Mouse (Mus musculus) CH12.LX (cell line): Measurements from ENCODE around the gene Slc6a12. TPM values are rescaled to one million over a fixed set of nuclear protein-coding genes. Genes with fewer than 3 reads are reported as not detected.

Source experiments
- DNase-seq: peaks from one replicate; pipeline ENCODE4 v3.0.0-alpha.2; 2013; ENCODE audit errors: extremely low read depth
- H3K27ac ChIP-seq: 2 replicates; pipeline ENCODE4 v1.5.1; 2012; ENCODE audit warnings: low read depth, mild to moderate bottlenecking, control low read depth, moderate library complexity; ENCODE audit not compliant: insufficient read depth
- H3K27me3 ChIP-seq: replicated peaks from 2 replicates; pipeline ENCODE3; 2012; ENCODE audit warnings: inconsistent platforms
- H3K36me3 ChIP-seq, 2 experiments: replicated peaks in 1 of 2; 2 replicates each; pipeline versions ENCODE3 to v1.6.1; 2012; ENCODE audit warnings: inconsistent platforms in 1 of 2, low read length in 1 of 2, mild to moderate bottlenecking in 1 of 2, mixed read lengths in 1 of 2, moderate library complexity in 1 of 2; ENCODE audit not compliant: control insufficient read depth in 1 of 2, insufficient read depth in 1 of 2
- H3K4me1 ChIP-seq, 2 experiments: 2 replicates each; pipeline ENCODE4 v1.6.1; 2012; ENCODE audit warnings: inconsistent platforms in 1 of 2, moderate library complexity in 1 of 2; ENCODE audit not compliant: insufficient read depth in 2 of 2, control insufficient read depth in 1 of 2
- H3K4me2 ChIP-seq: 2 replicates; pipeline ENCODE4 v1.6.1; 2012; ENCODE audit warnings: low read depth, mild to moderate bottlenecking, control low read depth; ENCODE audit not compliant: poor library complexity, insufficient read depth, severe bottlenecking
- H3K4me3 ChIP-seq, 3 experiments: fragments of 150-350 bp in 1 of 3; sonication (generic) in 1 of 3; replicated peaks in 1 of 3; 2 replicates each; pipeline versions ENCODE3 to v1.5.1; 2011 to 2012; ENCODE audit warnings: low read depth in 2 of 3, low read length in 2 of 3, mild to moderate bottlenecking in 2 of 3, moderate library complexity in 2 of 3, control low read depth in 1 of 3, improper control_type of control experiment in 1 of 3, inconsistent platforms in 1 of 3, mixed read lengths in 1 of 3; ENCODE audit not compliant: poor library complexity in 1 of 3
- H3K79me2 ChIP-seq: replicated peaks from 2 replicates; pipeline ENCODE4 v1.6.1; 2012; ENCODE audit warnings: mild to moderate bottlenecking, moderate library complexity; ENCODE audit not compliant: control insufficient read depth, poor library complexity, insufficient read depth, severe bottlenecking; ENCODE audit errors: extremely low read depth
- H3K9ac ChIP-seq: 2 replicates; pipeline ENCODE4 v1.6.1; 2012; ENCODE audit warnings: low read depth, mild to moderate bottlenecking, control low read depth, moderate library complexity; ENCODE audit not compliant: insufficient read depth
- H3K9me3 ChIP-seq: replicated peaks from 2 replicates; pipeline ENCODE3; 2012; ENCODE audit warnings: low read length, inconsistent platforms, mixed read lengths
- CHD1 ChIP-seq: IDR thresholded peaks from 2 replicates; pipeline ENCODE4 v1.6.1; 2012; ENCODE audit warnings: low read depth, low read length, improper control_type of control experiment, inconsistent platforms
- CTCF ChIP-seq, 2 experiments: IDR thresholded peaks in 1 of 2; conservative IDR thresholded peaks in 1 of 2; 2 replicates each; pipeline ENCODE4 v1.5.1; 2011 to 2012; ENCODE audit warnings: low read depth in 2 of 2, low read length in 2 of 2, improper control_type of control experiment in 1 of 2, inconsistent platforms in 1 of 2, mild to moderate bottlenecking in 1 of 2, moderate library complexity in 1 of 2
- ELF1 ChIP-seq: IDR thresholded peaks from 2 replicates; pipeline ENCODE4 v1.6.1; 2014; ENCODE audit warnings: low read depth, mild to moderate bottlenecking, inconsistent platforms, low read length, improper control_type of control experiment
- EP300 ChIP-seq: IDR thresholded peaks from 2 replicates; pipeline ENCODE4 v1.6.1; 2011; ENCODE audit warnings: low read length, improper control_type of control experiment
- ETS1 ChIP-seq: conservative IDR thresholded peaks from 2 replicates; pipeline ENCODE4 v1.6.1; 2012; ENCODE audit warnings: low read depth, mild to moderate bottlenecking, inconsistent platforms, low read length, improper control_type of control experiment, moderate library complexity
- HCFC1 ChIP-seq: IDR thresholded peaks from 2 replicates; pipeline ENCODE4 v1.6.1; 2012; ENCODE audit warnings: low read depth, mild to moderate bottlenecking, inconsistent platforms, low read length, improper control_type of control experiment
- IRF4 ChIP-seq: IDR thresholded peaks from 2 replicates; pipeline ENCODE4 v1.6.1; 2014; ENCODE audit warnings: low read depth, mild to moderate bottlenecking, inconsistent platforms, low read length, improper control_type of control experiment
- JUN ChIP-seq: IDR thresholded peaks from 2 replicates; pipeline ENCODE4 v1.6.1; 2011; ENCODE audit warnings: low read depth, mild to moderate bottlenecking, low read length, improper control_type of control experiment, moderate library complexity; ENCODE audit not compliant: insufficient read depth
- JUND ChIP-seq: conservative IDR thresholded peaks from 2 replicates; pipeline ENCODE4 v1.6.1; 2011; ENCODE audit warnings: low read depth, low read length, improper control_type of control experiment
- MXI1 ChIP-seq: IDR thresholded peaks from 2 replicates; pipeline ENCODE4 v1.6.1; 2011; ENCODE audit warnings: mild to moderate bottlenecking, low read depth, low read length, improper control_type of control experiment
- MYC ChIP-seq: IDR thresholded peaks from 2 replicates; pipeline ENCODE4 v1.6.1; 2011; ENCODE audit warnings: low read depth, mild to moderate bottlenecking, improper control_type of control experiment, low read length
- PAX5 ChIP-seq: IDR thresholded peaks from 2 replicates; pipeline ENCODE4 v1.6.1; 2012; ENCODE audit warnings: low read length, inconsistent platforms, mixed read lengths
- POLR2A ChIP-seq: IDR thresholded peaks from 2 replicates; pipeline ENCODE4 v1.6.1; 2011; ENCODE audit warnings: low read depth, mild to moderate bottlenecking, improper control_type of control experiment, low read length
- RAD21 ChIP-seq: IDR thresholded peaks from 2 replicates; pipeline ENCODE4 v1.6.1; 2011; ENCODE audit warnings: low read depth, mild to moderate bottlenecking, low read length, improper control_type of control experiment, moderate library complexity
- RCOR1 ChIP-seq: conservative IDR thresholded peaks from 2 replicates; pipeline ENCODE4 v1.6.1; 2012; ENCODE audit warnings: low read depth, mild to moderate bottlenecking, inconsistent platforms, low read length, improper control_type of control experiment
- SIN3A ChIP-seq: IDR thresholded peaks from 2 replicates; pipeline ENCODE4 v1.6.1; 2012; ENCODE audit warnings: low read length, improper control_type of control experiment, inconsistent platforms
- TCF12 ChIP-seq: IDR thresholded peaks from 2 replicates; pipeline ENCODE4 v1.6.1; 2014; ENCODE audit warnings: low read depth, mild to moderate bottlenecking, inconsistent platforms, low read length, improper control_type of control experiment
- UBTF ChIP-seq: IDR thresholded peaks from 2 replicates; pipeline ENCODE4 v1.6.1; 2012; ENCODE audit warnings: low read depth, mild to moderate bottlenecking, inconsistent platforms, low read length, improper control_type of control experiment, moderate library complexity
- USF1 ChIP-seq: IDR thresholded peaks from 2 replicates; pipeline ENCODE4 v1.6.1; 2014; ENCODE audit warnings: low read depth, mild to moderate bottlenecking, inconsistent platforms, low read length, improper control_type of control experiment
- USF2 ChIP-seq: conservative IDR thresholded peaks from 2 replicates; pipeline ENCODE4 v1.6.1; 2011; ENCODE audit warnings: low read depth, low read length, improper control_type of control experiment
- ZC3H11A ChIP-seq: IDR thresholded peaks from 2 replicates; pipeline ENCODE4 v1.6.1; 2012; ENCODE audit warnings: low read depth, mild to moderate bottlenecking, inconsistent platforms, low read length, improper control_type of control experiment
- ZMIZ1 ChIP-seq: IDR thresholded peaks from 2 replicates; pipeline ENCODE4 v1.6.1; 2012; ENCODE audit warnings: low read depth, mild to moderate bottlenecking, inconsistent platforms, low read length, improper control_type of control experiment
- dilution Hi-C: fragments of 300-500 bp; cut with MboI; formaldehyde crosslinking; loops from 2 replicates; pipeline ENCODE4 v1.14.3; 2020; ENCODE audit warnings: low sequenced_read_pairs; ENCODE audit not compliant: extremely low pct_unique_long_range_greater_than_20kb, extremely low pct_ligation_motif_present
- in situ Hi-C: fragments of 300-500 bp; cut with MboI; formaldehyde crosslinking; loops from 3 replicates; pipeline ENCODE4 v1.14.3; 2019; ENCODE audit warnings: low sequenced_read_pairs, low pct_ligation_motif_present, low pct_unique_long_range_greater_than_20kb, mixed read lengths
- polyA plus RNA-seq: library from polyadenylated mRNA; unstranded; fragments of >175 nt; gene quantifications from 2 replicates; pipeline ENCODE4 v1.2.1, GENCODE M21; 2012; ENCODE audit warnings: low read depth; ENCODE audit not compliant: insufficient read length
- total RNA-seq, 2 experiments: library from RNA; depleted of rRNA; stranded (reverse); fragments of 300-350 nt in 1 of 2; fragments of >200 nt in 1 of 2; gene quantifications; 2 replicates each; pipeline ENCODE4 v1.2.3; 2012 to 2014

The Slc6a12 gene
- total and polyA plus RNA-seq, 3 experiments: 0.55 to 2.5 (median 2.5) TPM

DNA sequence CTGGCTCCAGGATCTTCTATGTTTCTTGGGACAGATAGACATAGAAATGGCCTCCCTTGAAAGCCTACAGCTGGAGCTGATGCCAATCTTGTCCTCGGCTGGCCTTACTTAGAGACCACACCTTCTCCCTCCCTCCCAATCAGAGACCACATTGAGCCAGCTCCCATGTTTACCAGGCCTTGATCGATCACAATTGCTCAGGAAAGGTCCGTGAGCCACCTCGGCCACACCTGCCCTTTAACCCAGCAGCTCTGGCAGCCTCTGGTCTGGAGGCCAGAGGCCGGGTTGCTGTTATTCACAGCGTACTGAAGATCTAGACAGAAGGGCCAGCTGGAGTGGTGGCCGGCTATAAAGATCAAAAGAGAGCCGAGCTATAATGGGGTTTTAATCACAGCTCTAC, 3.6 kb downstream of the Slc6a12 start:
- no peak for DNase-seq
- in situ Hi-C loops (no loop called here), dilution Hi-C loops (no loop called here)
- Histone ChIP-seq H3K79me2 (no peaks in the 10 kb centered on the region), H3K36me3 (peaks cover 0 to 2% of the 10 kb centered on the region in 2 experiments), H3K4me1 (peaks cover 19 to 42% of the 10 kb centered on the region in 2 experiments), H3K9ac (no peak overlapping the region), H3K27ac (no peak overlapping the region), H3K4me2 (no peak overlapping the region), H3K4me3 (no peak overlapping the region), H3K9me3 (no peaks in the 10 kb centered on the region), H3K27me3 (no peaks in the 10 kb centered on the region)
- TF ChIP-seq PAX5 (no peak), RCOR1 (no peak), ZC3H11A (no peak), POLR2A (no peak), USF1 (no peak), MXI1 (no peak), ETS1 (no peak), RAD21 (no peak), ZMIZ1 (no peak), TCF12 (no peak), UBTF (no peak), USF2 (no peak), CHD1 (no peak), MYC (no peak), CTCF (conservative IDR thresholded peaks at IDR 0.05 in 1 of 2, IDR thresholded peaks at IDR 0.05 in 1 of 2; ENCODE audit: low read depth in 2 of 2, low read length in 2 of 2) (no peak), ELF1 (no peak), JUN (no peak)

DNA sequence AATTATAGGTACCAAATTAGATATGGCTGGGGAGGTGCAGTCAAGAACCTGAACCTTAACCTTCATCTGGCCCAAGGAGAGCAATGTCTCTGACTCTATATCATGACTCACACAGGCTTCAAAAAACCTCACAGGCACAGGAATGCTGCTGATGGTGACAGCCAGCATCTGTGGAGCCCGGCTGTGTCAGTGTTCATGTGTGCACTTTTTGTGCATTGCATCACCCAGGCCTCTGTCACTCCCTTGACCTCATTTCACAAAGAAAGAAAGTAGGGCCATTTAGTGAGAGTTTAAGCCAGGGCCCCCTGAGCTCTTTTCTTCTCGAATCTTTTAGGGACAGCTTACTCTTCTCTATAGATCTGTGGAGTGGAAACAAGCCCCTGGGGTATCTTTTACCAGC, 9.4 kb downstream of the Slc6a12 start:
- dilution Hi-C loops: no loop called here
- no peak overlapping the region for H3K27ac ChIP-seq
- no peaks in the 10 kb centered on the region for H3K27me3 ChIP-seq
- H3K36me3 ChIP-seq: peaks cover 0 to 15% of the 10 kb centered on the region in 2 experiments
- no peak for TF ChIP-seq EP300
- no peak for TF ChIP-seq JUN
- no peak for TF ChIP-seq SIN3A
- no peak for TF ChIP-seq POLR2A
- no peak for TF ChIP-seq UBTF
- TF ChIP-seq IRF4: no peak
- TF ChIP-seq USF1: no peak
- no peak for TF ChIP-seq HCFC1
- TF ChIP-seq JUND: no peak
- no peak overlapping the region for H3K9ac ChIP-seq
- no peak overlapping the region for H3K4me3 ChIP-seq
- DNase-seq: no peak
- H3K79me2 ChIP-seq: no peaks in the 10 kb centered on the region
- H3K4me1 ChIP-seq: peaks cover 0 to 9% of the 10 kb centered on the region in 2 experiments; a peak in 2 of 4 replicates
- no peaks in the 10 kb centered on the region for H3K9me3 ChIP-seq
- H3K4me2 ChIP-seq: no peak overlapping the region
- in situ Hi-C loops: no loop called here
